Mouse (Mus musculus) left cerebral cortex, postnatal 10 days (tissue): Measurements from ENCODE around the gene Olfr1217. TPM values are rescaled to one million over a fixed set of nuclear protein-coding genes. Genes with fewer than 3 reads are reported as not detected.
"Not testable (repeated sequence)": the region's sequence is repeated elsewhere in the genome, so short reads cannot be mapped to it uniquely, and the experiment has no call there.

Source experiments
- DNase-seq, 2 experiments: peaks; one replicate each; pipeline ENCODE4 v3.0.0; 2021 to 2022; ENCODE audit warnings: low spot score in 2 of 2, mixed read lengths in 1 of 2; ENCODE audit errors: extremely low spot score in 1 of 2
- intact Hi-C: fragments of 180-260 bp; cut with DNase I; formaldehyde crosslinking; loops from one replicate; pipeline ENCODE4 v1.15.1; 2025
- total RNA-seq, 2 experiments: library from RNA; stranded (reverse); gene quantifications; 2 replicates each; pipeline ENCODE4 v1.2.3; 2021

Gene Olfr1217
- total RNA-seq, result not detected

GRCm38 (mm10) chr2:89031965-89032364 is at the start of gene Olfr1217:
Gene Olfr1217 (minus strand): TSS chr2:89032065.
- intact Hi-C loops, result no loop called here
- no peak for DNase-seq

DNA sequence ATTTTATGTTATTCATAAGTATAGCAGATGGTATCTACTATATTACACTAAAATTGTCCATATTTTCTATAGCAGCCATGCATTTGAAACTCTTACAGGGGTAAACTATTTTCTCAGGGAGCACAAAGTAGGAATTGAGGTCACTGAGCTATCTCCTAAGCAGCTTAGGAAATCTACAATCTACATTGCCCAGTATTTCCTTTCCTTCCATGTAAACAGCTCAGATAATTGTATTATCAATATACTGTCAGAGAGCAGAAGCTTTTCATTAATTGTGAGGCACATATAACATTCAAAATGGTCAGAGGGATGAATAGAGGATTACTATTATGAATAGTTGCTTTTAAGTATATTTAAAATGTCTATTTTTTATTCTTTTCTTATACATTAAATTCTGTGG is 49.6 kb upstream of the Olfr1217 start:
- intact Hi-C loops, result no loop called here
- DNase-seq, result no peak

GRCm38 (mm10) chr2:89061087-89061486 is 29.2 kb upstream of the Olfr1217 start, which contains the start of gene Olfr1218:
Gene Olfr1218 (minus strand): TSS chr2:89061187.
- intact Hi-C loops, result no loop called here

GRCm38 (mm10) chr2:89021436-89021835 is 10.4 kb downstream of the Olfr1217 start:
- intact Hi-C loops, DNase-seq: not testable (repeated sequence)

More at GRCm38 (mm10) chr2:89061087-89061486, 29.2 kb upstream of the Olfr1217 start, which contains the start of gene Olfr1218:
- no peak for DNase-seq

DNA sequence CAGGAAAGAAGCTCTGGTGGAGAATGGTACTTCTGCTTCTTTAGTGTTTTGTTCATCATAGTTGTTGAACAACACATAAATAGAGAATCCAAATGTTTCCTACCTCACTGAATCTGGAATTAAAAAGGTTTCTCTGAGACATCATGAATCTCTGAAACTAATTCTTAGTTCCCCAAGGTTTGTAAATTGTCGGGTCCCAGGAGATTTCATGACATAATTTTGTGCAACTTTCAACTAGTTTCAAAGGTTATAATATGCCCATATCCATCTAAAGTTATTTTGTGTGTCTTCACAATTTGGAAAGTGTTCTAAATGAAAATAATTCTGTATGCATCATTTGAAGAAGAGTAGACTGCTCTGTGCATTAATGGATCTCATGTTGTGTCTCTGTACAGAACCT is 13.6 kb downstream of the Olfr1217 start, which contains the start of gene Olfr1216:
Gene Olfr1216 (minus strand): TSS at position 101 of the 400 bp plus-strand sequence.
- DNase-seq, result no peak
- intact Hi-C loops, result no loop called here

- intact Hi-C loops, result no loop called here
- no peak for DNase-seq
Measured at GRCm38 (mm10) chr2:89006873-89007272, 25.0 kb downstream of the Olfr1217 start, which contains the start of gene Olfr1215. Gene Olfr1215 (minus strand): TSS chr2:89006973.

DNA sequence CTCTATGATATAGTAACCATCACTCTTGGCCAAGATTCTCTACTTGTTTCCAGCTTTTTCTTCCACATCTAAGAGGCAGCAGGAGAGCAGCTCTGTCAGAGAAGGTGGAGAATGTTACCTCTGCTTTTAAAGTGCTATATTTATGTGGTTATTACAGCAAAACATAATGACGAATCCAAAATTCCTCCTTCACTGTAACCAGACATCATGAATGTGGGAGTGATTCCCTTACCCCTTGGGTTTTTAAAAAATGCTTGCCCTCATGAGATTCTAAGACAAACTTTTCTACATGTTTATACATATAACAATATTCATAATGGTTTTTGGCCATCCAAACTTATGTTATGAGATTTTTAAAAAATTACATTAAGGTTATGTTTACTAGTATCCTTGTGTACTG is 39.3 kb downstream of the Olfr1217 start, which contains the start of gene Olfr1214:
Gene Olfr1214 (minus strand): TSS at position 101 of the 400 bp plus-strand sequence.
- no peak for DNase-seq
- intact Hi-C loops, result no loop called here

- intact Hi-C loops, result no loop called here
- no peak for DNase-seq
Measured at GRCm38 (mm10) chr2:88980181-88980580, 51.7 kb downstream of the Olfr1217 start, which contains the start of gene Gm13762. Gene Gm13762 (minus strand): TSS chr2:88980281.

Other genes with a start within 250 kb of the Olfr1217 start
- gene Olfr1201, start 239.0 kb downstream of the Olfr1217 start, total RNA-seq, result not detected
- gene Olfr1202, start 217.6 kb downstream of the Olfr1217 start, total RNA-seq, result not detected
- gene Olfr1205, start 202.3 kb downstream of the Olfr1217 start, total RNA-seq, result not detected
- gene Olfr1204, start 182.8 kb downstream of the Olfr1217 start, total RNA-seq, result not detected
- gene Olfr1206, start 168.8 kb downstream of the Olfr1217 start, total RNA-seq, result not detected
- gene Olfr1208, start 129.8 kb downstream of the Olfr1217 start, total RNA-seq, result not detected
- not detected for gene Olfr1209, start 116.9 kb downstream of the Olfr1217 start, total RNA-seq
- not detected for gene Olfr1211, start 94.0 kb downstream of the Olfr1217 start, total RNA-seq
- gene Olfr1212, start 78.1 kb downstream of the Olfr1217 start, total RNA-seq, result not detected
- not detected for gene Gm13762, start 51.8 kb downstream of the Olfr1217 start, total RNA-seq
- gene Olfr1214, start 39.4 kb downstream of the Olfr1217 start, total RNA-seq, result not detected
- not detected for gene Olfr1215, start 25.1 kb downstream of the Olfr1217 start, total RNA-seq
- not detected for gene Olfr1216, start 13.7 kb downstream of the Olfr1217 start, total RNA-seq
- gene Olfr1218, start 29.1 kb upstream of the Olfr1217 start, total RNA-seq, result not detected
- not detected for gene Olfr1219, start 51.4 kb upstream of the Olfr1217 start, total RNA-seq
- gene Olfr1220, start 74.8 kb upstream of the Olfr1217 start, total RNA-seq, result not detected
- not detected for gene Olfr1221, start 85.2 kb upstream of the Olfr1217 start, total RNA-seq
- gene Olfr1222, start 101.0 kb upstream of the Olfr1217 start, total RNA-seq, result not detected
- not detected for gene Olfr1223, start 119.5 kb upstream of the Olfr1217 start, total RNA-seq
- not detected for gene Olfr1224-ps1, start 132.0 kb upstream of the Olfr1217 start, total RNA-seq
- not detected for gene Olfr1225, start 142.6 kb upstream of the Olfr1217 start, total RNA-seq
- gene Olfr1226, start 168.0 kb upstream of the Olfr1217 start, total RNA-seq, result not detected
- not detected for gene Olfr1228, start 222.0 kb upstream of the Olfr1217 start, total RNA-seq